Mouse (Mus musculus): ENCODE data around the gene Hfm1. TPM values are rescaled to one million over a fixed set of nuclear protein-coding genes. Genes with fewer than 3 reads are reported as not detected.

Hfm1 gene
- polyA plus RNA-seq (2012; rRNA removed), result 1.00 and 1.2 TPM in 2 replicates

DNA sequence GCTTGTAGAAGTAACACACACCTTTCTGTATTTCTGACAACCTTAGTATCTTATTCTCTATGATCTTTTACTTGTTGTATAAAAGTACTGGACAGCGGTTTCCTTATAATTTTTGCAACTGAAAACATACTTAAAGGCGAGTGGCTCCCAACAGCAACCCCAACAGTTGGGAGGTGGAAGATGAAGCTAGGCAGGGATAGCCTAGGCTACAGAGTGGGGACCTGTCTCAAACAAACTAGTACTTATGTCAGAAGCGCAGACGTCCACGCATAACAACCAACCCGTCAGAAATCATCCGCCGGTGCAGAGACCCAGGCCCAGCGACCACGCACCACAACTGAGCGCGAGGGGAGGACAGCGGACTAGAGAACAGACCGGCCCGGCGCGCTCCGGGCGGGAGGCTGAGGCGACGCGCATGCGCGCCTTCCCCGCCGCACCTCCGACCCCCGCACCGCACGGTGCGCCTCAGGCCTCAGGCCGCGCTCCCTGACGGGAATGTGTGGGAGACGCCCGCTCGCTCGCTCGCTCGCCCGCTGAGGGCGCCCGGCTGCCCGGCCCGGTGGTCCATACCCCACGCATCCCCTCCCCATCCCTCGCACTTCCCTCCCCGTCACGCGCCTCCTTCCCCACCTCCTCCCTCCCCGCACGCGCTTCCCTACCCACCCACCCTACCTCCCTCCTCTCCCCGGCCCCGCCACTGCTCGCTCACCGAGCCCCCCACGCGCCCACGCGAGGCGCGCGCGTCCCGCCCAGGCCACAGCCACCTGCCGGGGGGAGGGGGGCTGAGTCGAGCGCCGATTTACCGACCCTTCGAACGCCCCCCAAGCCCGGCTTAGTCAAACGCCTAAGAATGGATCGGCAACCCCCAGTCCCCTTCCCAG lies at the start of gene Hfm1:
Gene Hfm1 (minus strand): TSS at position 834 of the 881 bp plus-strand sequence.
- Histone ChIP-seq H3K4me1 (ENCODE audit: control insufficient read depth, insufficient read depth, low read length) (no peaks in the 10 kb centered on the region), H3K4me3 (replicated peaks; ENCODE audit: insufficient read depth, low read depth, low read length) (peak within 1 kb of the TSS; percentile 82), H3K27ac (ENCODE audit: insufficient read depth, low read length) (peak within 1 kb of the TSS; percentile 41), H3K27me3 (ENCODE audit: control insufficient read depth, insufficient read depth, low read length) (no peaks in the 10 kb centered on the region)
- WGBS, result 2% methylated on average over 69 of the region's 76 CpGs
- TF ChIP-seq POLR2A (IDR thresholded peaks at IDR 0.05; ENCODE audit: borderline replicate concordance, insufficient read depth, low read length) (peak; percentile 77), CTCF (IDR thresholded peaks at IDR 0.05; ENCODE audit: borderline replicate concordance, insufficient read depth, low read depth, low read length) (no peak)
- peak; percentile 81 to 82 for DNase-seq

DNA sequence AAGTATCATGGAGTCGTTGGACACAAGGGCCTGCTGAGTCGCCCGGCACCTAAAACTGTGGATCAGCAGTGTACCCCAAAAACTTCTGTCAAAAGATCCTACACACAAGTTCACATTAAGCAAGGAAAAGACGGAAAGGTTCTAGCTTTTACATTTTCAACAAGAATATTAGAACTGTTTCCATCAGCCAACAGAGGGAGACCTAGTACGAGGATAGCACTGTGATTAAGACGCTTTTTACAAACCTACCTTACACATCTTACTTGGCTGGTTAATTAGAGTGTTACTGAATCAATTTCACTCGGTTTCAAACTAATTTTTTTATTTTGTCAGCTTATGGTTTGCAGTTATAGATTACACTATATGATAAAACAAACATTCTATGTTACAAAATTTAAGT lies 47.8 kb upstream of the Hfm1 start:
- DNase-seq, result no peak
- no peak overlapping the region for H3K4me3 ChIP-seq (replicated peaks; ENCODE audit: insufficient read depth, low read depth, low read length)
- H3K27me3 ChIP-seq (ENCODE audit: control insufficient read depth, insufficient read depth, low read length), result no peaks in the 10 kb centered on the region
- TF ChIP-seq CTCF (IDR thresholded peaks at IDR 0.05; ENCODE audit: borderline replicate concordance, insufficient read depth, low read depth, low read length) (no peak), POLR2A (IDR thresholded peaks at IDR 0.05; ENCODE audit: borderline replicate concordance, insufficient read depth, low read length) (no peak)
- H3K4me1 ChIP-seq (ENCODE audit: control insufficient read depth, insufficient read depth, low read length), result no peaks in the 10 kb centered on the region
- no peak overlapping the region for H3K27ac ChIP-seq (ENCODE audit: insufficient read depth, low read length)
- 87% methylated on average over 7 of the region's 7 CpGs for WGBS

DNA sequence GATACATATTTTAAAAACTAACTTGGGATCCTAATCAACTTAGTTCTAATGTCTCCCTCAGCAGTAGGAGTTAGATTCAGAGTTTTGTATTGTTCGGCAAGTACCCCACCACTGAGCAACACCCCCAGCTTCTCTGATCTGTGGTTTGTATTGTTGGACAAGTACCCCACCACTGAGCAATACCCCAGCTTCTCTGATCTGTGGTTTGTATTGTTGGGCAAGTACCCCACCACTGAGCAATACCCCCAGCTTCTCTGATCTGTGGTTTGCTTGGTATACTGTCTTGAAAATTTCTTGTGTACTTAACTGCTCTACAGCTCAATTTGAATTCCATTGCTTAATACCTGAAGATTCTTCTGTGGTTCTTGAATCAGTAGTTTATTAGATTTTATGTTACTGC lies 41.5 kb upstream of the Hfm1 start:
- 91% methylated on average over 1 of the region's 1 CpGs for WGBS
- no peak overlapping the region for H3K27ac ChIP-seq (ENCODE audit: insufficient read depth, low read length)
- H3K27me3 ChIP-seq (ENCODE audit: control insufficient read depth, insufficient read depth, low read length), result no peaks in the 10 kb centered on the region
- no peak for DNase-seq
- no peak for TF ChIP-seq POLR2A (IDR thresholded peaks at IDR 0.05; ENCODE audit: borderline replicate concordance, insufficient read depth, low read length)
- no peak for TF ChIP-seq CTCF (IDR thresholded peaks at IDR 0.05; ENCODE audit: borderline replicate concordance, insufficient read depth, low read depth, low read length)
- H3K4me3 ChIP-seq (replicated peaks; ENCODE audit: insufficient read depth, low read depth, low read length), result no peak overlapping the region
- no peaks in the 10 kb centered on the region for H3K4me1 ChIP-seq (ENCODE audit: control insufficient read depth, insufficient read depth, low read length)

DNA sequence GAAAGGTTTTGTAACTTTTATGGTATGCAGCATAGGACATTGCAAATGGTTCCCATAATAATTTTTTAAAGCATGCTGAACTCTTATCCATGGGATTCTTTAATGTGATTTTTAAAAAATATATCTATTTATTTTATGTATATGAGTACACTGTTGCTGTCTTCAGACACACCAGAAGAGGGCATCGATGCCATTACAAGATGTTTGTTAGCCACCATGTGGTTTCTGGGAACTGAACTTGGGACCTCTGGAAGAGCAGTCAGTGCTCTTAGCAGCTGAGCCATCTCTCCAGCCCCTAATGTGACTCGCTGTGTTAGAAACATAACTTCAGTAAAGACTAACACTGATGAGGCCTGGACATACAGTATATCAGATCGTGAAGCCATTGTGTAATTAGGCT lies 40.3 kb upstream of the Hfm1 start:
- no peak for TF ChIP-seq CTCF (IDR thresholded peaks at IDR 0.05; ENCODE audit: borderline replicate concordance, insufficient read depth, low read depth, low read length)
- TF ChIP-seq POLR2A (IDR thresholded peaks at IDR 0.05; ENCODE audit: borderline replicate concordance, insufficient read depth, low read length), result no peak
- Histone ChIP-seq H3K4me3 (replicated peaks; ENCODE audit: insufficient read depth, low read depth, low read length) (no peak overlapping the region), H3K4me1 (ENCODE audit: control insufficient read depth, insufficient read depth, low read length) (no peaks in the 10 kb centered on the region), H3K27me3 (ENCODE audit: control insufficient read depth, insufficient read depth, low read length) (no peaks in the 10 kb centered on the region), H3K27ac (ENCODE audit: insufficient read depth, low read length) (no peak overlapping the region)
- no peak for DNase-seq
- WGBS, result 93% methylated on average over 3 of the region's 3 CpGs

DNA sequence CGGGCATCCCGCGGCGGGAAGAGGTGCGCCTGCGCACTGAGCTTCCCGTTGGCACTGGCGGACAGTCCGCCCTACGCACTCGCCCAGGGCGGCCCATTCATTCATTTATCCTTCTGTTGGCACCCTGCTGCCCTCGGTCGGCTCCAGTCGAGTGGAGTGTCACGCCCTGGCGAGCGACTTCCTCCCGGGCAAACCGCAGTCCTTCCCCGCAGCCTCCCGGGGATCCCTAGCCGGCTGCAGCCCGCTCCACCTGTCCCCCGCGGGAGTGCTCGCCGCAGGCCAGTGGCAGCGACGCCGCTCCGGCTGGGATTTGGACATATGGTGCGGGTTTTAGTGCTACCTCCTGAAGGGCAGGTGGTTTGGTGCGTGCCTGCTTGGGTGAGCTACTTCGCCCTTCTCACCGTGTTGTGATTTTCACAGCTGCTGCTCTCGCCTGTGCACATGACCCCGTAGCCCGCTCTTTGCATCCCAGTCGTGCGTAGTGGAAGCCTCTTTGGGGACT lies 38.4 kb upstream of the Hfm1 start:
- under 1% methylated on average over 41 of the region's 41 CpGs for WGBS

DNA sequence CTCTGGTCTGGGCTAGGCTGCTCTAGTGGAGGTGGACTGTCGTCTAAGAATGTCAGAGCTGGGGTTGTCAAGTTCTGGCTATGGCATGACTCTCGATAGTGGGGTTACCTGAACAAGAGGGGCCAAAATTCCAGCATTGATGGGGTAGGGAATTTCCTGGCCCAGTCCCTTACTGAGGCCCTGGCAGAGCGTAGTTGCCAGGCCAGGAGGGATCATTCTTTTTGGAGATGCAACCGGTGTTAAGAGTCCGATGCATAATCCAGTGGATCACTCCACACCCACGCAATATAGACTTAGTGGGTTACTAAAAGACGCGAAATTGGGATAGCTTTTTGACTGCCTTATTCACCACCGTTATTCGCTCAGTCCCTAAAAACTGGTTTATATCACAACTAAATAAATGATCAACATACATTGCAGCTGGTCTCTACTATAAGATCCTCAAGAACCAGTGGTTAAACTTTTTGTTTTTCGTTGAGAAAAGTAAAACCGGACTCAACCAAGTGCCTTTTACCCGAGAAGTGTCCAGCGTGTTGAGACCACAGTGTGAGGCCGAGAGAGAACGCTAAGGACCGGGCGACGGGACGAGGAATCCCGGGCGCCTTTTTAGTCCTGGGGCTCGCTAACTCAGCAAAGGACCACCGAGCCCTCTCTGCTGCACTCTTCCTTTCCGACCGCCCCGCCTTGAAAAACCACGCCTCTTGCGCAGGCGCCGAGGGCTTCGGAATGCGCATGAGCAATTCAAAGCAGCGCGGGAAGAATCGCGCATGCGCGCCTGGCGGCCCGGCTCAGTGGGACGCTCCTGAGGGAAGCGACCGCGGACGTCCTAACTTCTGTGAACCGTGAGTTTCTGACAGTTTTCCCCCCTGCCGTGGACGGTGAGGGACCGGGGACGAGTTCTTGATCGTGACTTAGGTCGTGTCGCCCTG lies 37.7 kb upstream of the Hfm1 start, which contains the start of gene Cdc7:
Gene Cdc7 (plus strand): TSS at position 739 of the 929 bp plus-strand sequence.
- DNase-seq, result peak; percentile 91 to 97
- Histone ChIP-seq H3K4me1 (ENCODE audit: control insufficient read depth, insufficient read depth, low read length) (no peaks in the 10 kb centered on the region), H3K27me3 (ENCODE audit: control insufficient read depth, insufficient read depth, low read length) (no peaks in the 10 kb centered on the region), H3K4me3 (replicated peaks; ENCODE audit: insufficient read depth, low read depth, low read length) (peak within 1 kb of the TSS; percentile 89), H3K27ac (ENCODE audit: insufficient read depth, low read length) (peak within 1 kb of the TSS; percentile 68)
- 6% methylated on average over 54 of the region's 54 CpGs for WGBS
- TF ChIP-seq POLR2A (IDR thresholded peaks at IDR 0.05; ENCODE audit: borderline replicate concordance, insufficient read depth, low read length) (peak; percentile 82; the same call in 1 of the 2 replicates), CTCF (IDR thresholded peaks at IDR 0.05; ENCODE audit: borderline replicate concordance, insufficient read depth, low read depth, low read length) (no peak)

More for the DNA sequence above, 38.4 kb upstream of the Hfm1 start:
- TF ChIP-seq POLR2A (IDR thresholded peaks at IDR 0.05; ENCODE audit: borderline replicate concordance, insufficient read depth, low read length) (0 out of 2 replicates have a peak, but pooled peaks have one; percentile 7), CTCF (IDR thresholded peaks at IDR 0.05; ENCODE audit: borderline replicate concordance, insufficient read depth, low read depth, low read length) (no peak)
- Histone ChIP-seq H3K27ac (ENCODE audit: insufficient read depth, low read length) (peak overlapping the region; percentile 68), H3K27me3 (ENCODE audit: control insufficient read depth, insufficient read depth, low read length) (no peaks in the 10 kb centered on the region), H3K4me1 (ENCODE audit: control insufficient read depth, insufficient read depth, low read length) (no peaks in the 10 kb centered on the region), H3K4me3 (replicated peaks; ENCODE audit: insufficient read depth, low read depth, low read length) (peak overlapping the region; percentile 89)
- no peak for DNase-seq

DNA sequence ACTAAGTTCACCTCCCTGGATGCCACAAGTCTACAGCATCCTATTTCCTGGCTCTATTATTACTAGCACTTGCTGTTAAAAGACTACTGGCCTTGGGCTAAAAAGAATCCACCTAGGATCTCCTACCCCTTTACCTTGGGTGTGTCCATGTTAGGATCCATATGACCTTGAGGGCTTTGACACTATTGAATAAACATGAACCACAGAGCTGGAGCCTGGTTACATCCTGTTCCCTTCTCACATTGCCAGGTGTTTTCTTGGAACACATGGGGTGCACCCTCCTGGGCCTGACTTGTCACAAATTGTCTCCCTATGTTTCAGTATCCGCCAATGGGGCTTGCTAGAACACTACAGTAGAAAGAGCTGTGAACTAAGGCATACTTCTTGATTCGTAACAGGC lies 34.3 kb upstream of the Hfm1 start:
- Histone ChIP-seq H3K4me1 (ENCODE audit: control insufficient read depth, insufficient read depth, low read length) (no peaks in the 10 kb centered on the region), H3K27ac (ENCODE audit: insufficient read depth, low read length) (no peak overlapping the region), H3K27me3 (ENCODE audit: control insufficient read depth, insufficient read depth, low read length) (no peaks in the 10 kb centered on the region), H3K4me3 (replicated peaks; ENCODE audit: insufficient read depth, low read depth, low read length) (no peak overlapping the region)
- 85% methylated on average over 2 of the region's 2 CpGs for WGBS
- no peak for DNase-seq
- no peak for TF ChIP-seq POLR2A (IDR thresholded peaks at IDR 0.05; ENCODE audit: borderline replicate concordance, insufficient read depth, low read length)
- no peak for TF ChIP-seq CTCF (IDR thresholded peaks at IDR 0.05; ENCODE audit: borderline replicate concordance, insufficient read depth, low read depth, low read length)
